Mouse (Mus musculus) limb, embryonic 10.5 days (tissue): ENCODE measurements around the gene Dclk3. TPM values are rescaled to one million over a fixed set of nuclear protein-coding genes. Genes with fewer than 3 reads are reported as not detected.

Source experiments
- DNase-seq: peaks from one replicate; pipeline ENCODE4 v3.0.0-alpha.2; 2017; ENCODE audit warnings: low spot score
- H3K27ac ChIP-seq: fragments of 300-500 bp; sonication (generic); 2 replicates; pipeline ENCODE4 v1.5.1; 2016; ENCODE audit warnings: mild to moderate bottlenecking
- H3K27me3 ChIP-seq: fragments of 300-500 bp; sonication (generic); 2 replicates; pipeline ENCODE4 v1.6.1; 2016; ENCODE audit warnings: low read depth, mild to moderate bottlenecking; ENCODE audit not compliant: poor library complexity, severe bottlenecking
- H3K36me3 ChIP-seq: fragments of 300-500 bp; sonication (generic); 2 replicates; pipeline ENCODE4 v1.6.1; 2016; ENCODE audit warnings: mild to moderate bottlenecking, moderate library complexity
- H3K4me1 ChIP-seq: fragments of 300-500 bp; sonication (generic); 2 replicates; pipeline ENCODE4 v1.6.1; 2016
- H3K4me3 ChIP-seq: fragments of 300-500 bp; sonication (generic); 2 replicates; pipeline ENCODE4 v1.5.1; 2016; ENCODE audit warnings: mild to moderate bottlenecking, moderate library complexity
- H3K9me3 ChIP-seq: fragments of 300-500 bp; sonication (generic); replicated peaks from 2 replicates; pipeline ENCODE4 v1.6.1; 2016; ENCODE audit warnings: mild to moderate bottlenecking
- WGBS: fragments of 180-500 bp; shearing (Covaris S2); methylation state at CpG from one replicate; pipeline ENCODE4 v1.1.7; 2016; 5-methylcytosine and 5-hydroxymethylcytosine counted together
- polyA plus RNA-seq: library from polyadenylated mRNA; unstranded; fragments of >200 nt; fragmentation: Nextera tagmentation; extraction: Ambion mirVana; gene quantifications from 2 replicates; pipeline ENCODE4 v1.2.1, GENCODE M21; 2016

Dclk3 gene
- polyA plus RNA-seq, 1 experiment from 2014 or later, result 0.20 TPM

- Histone ChIP-seq H3K4me3 (no peak overlapping the region), H3K27me3 (no peaks in the 10 kb centered on the region), H3K9me3 (no peaks in the 10 kb centered on the region), H3K36me3 (no peaks in the 10 kb centered on the region), H3K4me1 (peaks cover 5% of the 10 kb centered on the region), H3K27ac (no peak overlapping the region)
- WGBS, result 80% methylated on average over 4 of the region's 4 CpGs
- no peak for DNase-seq
Observed at GRCm38 (mm10) chr9:111475973-111476372, 37.1 kb downstream of the Dclk3 start.

GRCm38 (mm10) chr9:111476479-111477016 lies 37.7 kb downstream of the Dclk3 start:
- Histone ChIP-seq H3K4me3 (no peak overlapping the region), H3K36me3 (no peaks in the 10 kb centered on the region), H3K27ac (no peak overlapping the region), H3K4me1 (peaks cover 5% of the 10 kb centered on the region), H3K27me3 (no peaks in the 10 kb centered on the region), H3K9me3 (no peaks in the 10 kb centered on the region)
- no peak for DNase-seq
- 83% methylated on average over 6 of the region's 6 CpGs for WGBS

DNA sequence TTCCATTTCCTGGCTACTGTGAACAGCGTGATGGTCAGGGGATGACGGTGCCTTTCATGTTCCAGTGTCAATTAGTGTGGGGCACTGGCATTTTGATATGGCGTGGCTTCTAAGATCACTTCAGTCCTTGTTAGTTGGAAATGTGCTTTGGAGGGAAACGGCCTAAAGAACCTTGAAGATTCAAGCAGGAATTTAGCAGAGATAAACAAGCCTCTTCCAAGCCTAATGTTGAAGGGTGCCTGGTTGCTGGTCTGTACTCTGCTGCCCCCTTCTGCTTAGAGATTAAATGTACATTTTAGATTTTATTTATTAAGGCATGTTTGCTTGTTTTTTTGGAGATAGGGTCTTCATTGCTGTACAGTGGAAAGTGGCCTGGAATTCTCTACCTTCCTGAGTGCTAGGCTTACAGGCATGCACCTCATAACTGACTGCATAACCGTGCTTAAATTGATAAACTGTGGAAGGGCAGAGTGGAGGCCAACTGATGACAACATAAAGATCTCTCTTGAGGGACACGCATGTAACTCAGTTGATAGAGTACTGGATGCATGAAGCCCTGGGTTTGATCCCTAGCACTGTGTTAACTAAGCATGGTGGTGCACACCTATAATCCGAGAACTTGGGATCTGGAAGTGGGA lies 40.1 kb downstream of the Dclk3 start:
- no peaks in the 10 kb centered on the region for H3K27me3 ChIP-seq
- no peak overlapping the region for H3K27ac ChIP-seq
- WGBS, result 67% methylated on average over 7 of the region's 7 CpGs
- H3K4me1 ChIP-seq, result peaks cover 5% of the 10 kb centered on the region
- no peaks in the 10 kb centered on the region for H3K36me3 ChIP-seq
- no peaks in the 10 kb centered on the region for H3K9me3 ChIP-seq
- DNase-seq, result no peak
- no peak overlapping the region for H3K4me3 ChIP-seq

GRCm38 (mm10) chr9:111481011-111481410 lies 42.1 kb downstream of the Dclk3 start:
- Histone ChIP-seq H3K4me3 (no peak overlapping the region), H3K4me1 (peaks cover 5% of the 10 kb centered on the region), H3K36me3 (no peaks in the 10 kb centered on the region), H3K27ac (no peak overlapping the region), H3K9me3 (no peaks in the 10 kb centered on the region), H3K27me3 (no peaks in the 10 kb centered on the region)
- DNase-seq, result no peak
- WGBS, result 86% methylated on average over 3 of the region's 3 CpGs

DNA sequence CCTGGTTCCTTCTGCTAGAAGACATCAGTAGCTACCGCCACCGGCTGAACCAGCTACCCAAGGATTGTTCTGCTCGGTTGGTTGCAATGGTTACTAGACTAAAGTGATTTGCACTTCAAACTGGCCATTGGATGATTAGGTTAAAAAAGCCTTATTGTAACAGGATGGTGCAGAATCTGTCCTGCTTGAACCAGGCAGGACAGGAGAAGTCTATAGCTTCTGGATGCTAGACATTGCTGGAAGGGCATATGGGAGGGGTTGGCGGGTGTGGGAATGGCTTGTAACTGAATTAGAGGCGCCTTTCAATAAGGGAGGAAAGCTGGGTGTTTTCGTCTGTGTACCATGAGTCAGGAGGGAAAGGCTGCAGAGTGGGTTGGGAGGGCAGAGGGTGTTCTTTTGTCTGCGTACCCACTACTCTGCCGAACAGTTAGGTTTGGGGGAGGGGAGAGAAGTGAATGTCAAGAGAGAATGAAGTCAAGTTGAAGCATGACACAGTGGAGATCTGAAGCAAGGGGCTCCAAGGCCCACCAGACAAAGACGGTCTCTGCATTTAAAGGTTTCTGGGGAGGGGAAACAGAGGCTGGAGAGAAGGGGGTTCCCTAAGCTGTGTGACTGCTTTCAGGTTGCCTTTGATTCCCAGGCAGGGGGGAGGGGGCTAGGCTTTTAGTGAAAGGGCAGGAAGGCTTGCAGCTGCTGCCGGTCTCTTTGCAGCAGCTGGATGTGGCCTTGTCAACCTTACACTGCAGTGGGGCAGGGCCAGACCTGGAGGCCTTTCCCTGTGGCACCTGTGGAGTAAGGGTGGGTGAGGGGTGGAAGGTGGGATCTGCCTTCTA lies 48.0 kb downstream of the Dclk3 start:
- WGBS, result 64% methylated on average over 10 of the region's 10 CpGs
- Histone ChIP-seq H3K4me1 (peaks cover 14% of the 10 kb centered on the region), H3K36me3 (no peaks in the 10 kb centered on the region), H3K27ac (peak overlapping the region; percentile 34; the same call in 1 of the 2 replicates), H3K9me3 (no peaks in the 10 kb centered on the region), H3K27me3 (peaks cover 21% of the 10 kb centered on the region), H3K4me3 (no peak overlapping the region)
- DNase-seq, result no peak

- 12% methylated on average over 8 of the region's 8 CpGs for WGBS
- Histone ChIP-seq H3K36me3 (no peaks in the 10 kb centered on the region), H3K4me1 (peaks cover 22% of the 10 kb centered on the region), H3K27me3 (peaks cover 21% of the 10 kb centered on the region), H3K9me3 (no peaks in the 10 kb centered on the region), H3K27ac (no peak overlapping the region), H3K4me3 (no peak overlapping the region)
- DNase-seq, result no peak
Observed at GRCm38 (mm10) chr9:111490583-111490982, 51.7 kb downstream of the Dclk3 start.

DNA sequence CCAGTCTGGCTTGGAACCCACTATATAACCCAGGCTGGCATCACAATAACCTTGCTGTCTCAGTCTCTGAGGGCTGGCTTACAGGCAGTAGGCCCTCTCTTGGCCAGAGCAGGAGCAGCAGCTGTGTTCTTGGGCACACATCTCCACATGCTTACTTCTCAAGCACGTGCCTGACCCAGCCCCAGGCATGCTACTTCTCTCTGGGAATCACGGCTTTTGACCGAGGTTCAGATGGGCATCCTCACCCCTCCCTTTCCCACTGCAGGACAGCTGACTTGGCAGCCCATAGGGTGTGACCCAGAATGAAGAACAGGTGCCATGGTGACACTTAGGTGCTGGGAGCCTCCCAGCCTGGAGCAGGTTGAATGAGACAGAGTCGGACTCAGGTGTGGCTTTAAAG lies 52.4 kb downstream of the Dclk3 start:
- H3K27me3 ChIP-seq, result peaks cover 21% of the 10 kb centered on the region
- H3K36me3 ChIP-seq, result no peaks in the 10 kb centered on the region
- H3K4me3 ChIP-seq, result no peak overlapping the region
- H3K27ac ChIP-seq, result no peak overlapping the region
- DNase-seq, result no peak
- H3K4me1 ChIP-seq, result peaks cover 22% of the 10 kb centered on the region
- 43% methylated on average over 4 of the region's 4 CpGs for WGBS
- no peaks in the 10 kb centered on the region for H3K9me3 ChIP-seq

DNA sequence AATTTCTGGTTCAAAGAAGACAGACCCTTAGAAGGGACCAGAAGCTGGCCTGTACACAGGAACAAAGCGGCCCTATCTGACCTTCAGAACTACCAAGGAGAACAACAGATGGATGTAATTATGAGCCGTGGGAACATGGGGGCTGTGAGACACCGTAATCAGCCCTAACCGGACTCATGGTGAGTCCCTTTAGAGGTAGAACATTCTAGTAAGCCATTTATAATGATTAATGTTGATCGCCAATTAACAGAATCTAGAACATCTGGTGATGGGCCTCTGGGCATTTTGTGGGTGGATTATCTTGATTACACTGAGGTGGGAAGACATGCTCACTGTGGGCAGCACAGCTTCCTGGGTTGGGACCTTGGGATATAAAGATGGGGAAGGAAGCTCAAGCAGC lies 54.6 kb downstream of the Dclk3 start:
- 40% methylated on average over 5 of the region's 5 CpGs for WGBS
- H3K4me1 ChIP-seq, result peaks cover 11% of the 10 kb centered on the region
- no peak overlapping the region for H3K4me3 ChIP-seq
- peaks cover 21% of the 10 kb centered on the region for H3K27me3 ChIP-seq
- H3K36me3 ChIP-seq, result no peaks in the 10 kb centered on the region
- H3K9me3 ChIP-seq, result no peaks in the 10 kb centered on the region
- no peak for DNase-seq
- no peak overlapping the region for H3K27ac ChIP-seq

DNA sequence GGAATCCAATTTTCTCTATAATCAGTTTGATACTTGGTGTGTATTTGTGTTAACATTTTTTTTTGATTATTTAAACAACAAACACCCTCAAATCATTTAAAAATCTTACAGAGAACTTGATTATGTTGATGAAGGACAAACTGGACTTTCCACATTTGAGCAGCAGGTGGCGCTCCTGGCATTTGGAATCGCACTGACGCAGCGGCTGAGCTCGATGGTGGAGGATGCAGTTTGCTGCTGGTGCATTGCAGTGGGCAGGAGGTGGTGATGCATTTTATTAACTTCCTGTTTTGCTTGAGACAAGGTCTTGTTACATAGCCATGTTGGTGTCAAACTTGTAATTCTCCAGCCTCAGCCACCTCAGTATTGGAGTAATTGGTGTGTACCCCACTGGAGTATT lies 56.7 kb downstream of the Dclk3 start:
- H3K9me3 ChIP-seq, result no peaks in the 10 kb centered on the region
- WGBS, result 1% methylated on average over 5 of the region's 5 CpGs

GRCm38 (mm10) chr9:111497074-111497811 lies 58.4 kb downstream of the Dclk3 start:
- peak; percentile 86 for DNase-seq
- Histone ChIP-seq H3K9me3 (no peaks in the 10 kb centered on the region), H3K27ac (no peak overlapping the region), H3K27me3 (no peaks in the 10 kb centered on the region), H3K4me3 (no peak overlapping the region), H3K4me1 (peaks cover 8% of the 10 kb centered on the region), H3K36me3 (no peaks in the 10 kb centered on the region)
- WGBS, result 31% methylated on average over 9 of the region's 9 CpGs

More for the DNA sequence above, 56.7 kb downstream of the Dclk3 start:
- peaks cover 11% of the 10 kb centered on the region for H3K4me1 ChIP-seq
- H3K27me3 ChIP-seq, result peaks cover 11% of the 10 kb centered on the region
- H3K27ac ChIP-seq, result no peak overlapping the region
- no peaks in the 10 kb centered on the region for H3K36me3 ChIP-seq
- peak; percentile 87 for DNase-seq
- no peak overlapping the region for H3K4me3 ChIP-seq

DNA sequence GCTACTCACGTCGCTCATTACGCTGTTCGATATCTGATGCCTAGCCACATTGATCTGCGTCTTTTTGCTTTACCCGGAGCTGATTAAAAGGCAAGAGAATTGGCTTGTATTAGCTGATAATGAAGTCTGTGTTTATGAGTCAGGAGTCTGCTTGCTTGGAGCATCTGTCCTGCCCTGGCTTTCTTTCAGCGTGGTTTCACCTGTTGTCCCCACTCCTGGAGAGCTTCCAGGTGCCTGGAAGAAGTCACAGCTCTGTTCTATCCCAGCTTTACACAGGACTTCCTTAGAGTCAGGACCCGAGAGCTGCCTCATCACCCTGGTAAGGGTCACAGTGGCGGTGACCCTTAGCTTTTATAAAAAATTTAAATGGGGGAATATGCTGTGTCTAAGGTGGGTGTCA lies 61.3 kb downstream of the Dclk3 start:
- Histone ChIP-seq H3K36me3 (no peaks in the 10 kb centered on the region), H3K4me1 (no peaks in the 10 kb centered on the region), H3K27ac (no peak overlapping the region), H3K9me3 (no peaks in the 10 kb centered on the region), H3K4me3 (no peak overlapping the region), H3K27me3 (no peaks in the 10 kb centered on the region)
- WGBS, result 88% methylated on average over 9 of the region's 9 CpGs
- DNase-seq, result no peak

DNA sequence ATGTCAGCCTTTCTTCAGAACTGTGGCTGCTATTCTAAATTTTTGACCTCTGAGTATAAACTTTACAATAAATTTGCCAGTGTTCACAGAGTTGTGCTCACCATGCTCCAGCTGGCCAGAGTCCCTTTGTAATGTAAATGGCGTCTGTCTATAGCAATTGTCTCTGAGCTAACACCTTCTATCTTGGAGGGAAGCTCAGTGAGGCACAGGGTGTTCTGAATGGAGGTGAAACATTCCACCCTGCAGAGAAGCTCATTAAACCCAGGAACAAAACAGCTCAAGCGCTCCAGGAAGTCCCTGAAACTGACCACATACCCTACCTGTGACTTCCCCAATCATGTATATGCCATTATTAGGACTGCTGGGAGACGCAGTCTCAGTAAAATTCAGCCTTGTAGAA lies 67.2 kb downstream of the Dclk3 start:
- no peak overlapping the region for H3K4me3 ChIP-seq
- no peaks in the 10 kb centered on the region for H3K9me3 ChIP-seq
- H3K4me1 ChIP-seq, result no peaks in the 10 kb centered on the region
- 58% methylated on average over 3 of the region's 3 CpGs for WGBS
- DNase-seq, result no peak
- no peaks in the 10 kb centered on the region for H3K27me3 ChIP-seq
- H3K27ac ChIP-seq, result no peak overlapping the region
- H3K36me3 ChIP-seq, result no peaks in the 10 kb centered on the region
